Mouse (Mus musculus): Measurements from ENCODE around the gene Cars. TPM values are rescaled to one million over a fixed set of nuclear protein-coding genes. Genes with fewer than 3 reads are reported as not detected.
"Not testable (repeated sequence)": the region's sequence is repeated elsewhere in the genome, so short reads cannot be mapped to it uniquely, and the experiment has no call there.

Cars gene
- polyA plus RNA-seq, 1 experiment from 2014 or later, result 57.6 TPM

GRCm38 (mm10) chr7:143565648-143566039 lies 34.2 kb downstream of the Cars start:
- H3K9ac ChIP-seq, result no peak overlapping the region
- H3K36me3 ChIP-seq, result peaks cover 56% of the 10 kb centered on the region
- H3K9me3 ChIP-seq, result no peaks in the 10 kb centered on the region
- peak; percentile 36; the same call in 1 of the 2 replicates for ATAC-seq
- H3K27me3 ChIP-seq (replicated peaks), result no peaks in the 10 kb centered on the region
- H3K27ac ChIP-seq, result no peak overlapping the region
- H3K4me3 ChIP-seq (replicated peaks), result no peak overlapping the region
- H3K4me2 ChIP-seq (replicated peaks), result no peak overlapping the region
- H3K4me1 ChIP-seq (replicated peaks), result no peaks in the 10 kb centered on the region
- WGBS, result 84% methylated on average over 3 of the region's 3 CpGs

- ATAC-seq, result no peak
- no peaks in the 10 kb centered on the region for H3K9me3 ChIP-seq
- WGBS, result 94% methylated on average over 6 of the region's 6 CpGs
- peaks cover 51% of the 10 kb centered on the region for H3K36me3 ChIP-seq
- H3K4me3 ChIP-seq (replicated peaks), result no peak overlapping the region
- no peak overlapping the region for H3K27ac ChIP-seq
- no peaks in the 10 kb centered on the region for H3K4me1 ChIP-seq (replicated peaks)
- H3K4me2 ChIP-seq (replicated peaks), result no peak overlapping the region
- no peaks in the 10 kb centered on the region for H3K27me3 ChIP-seq (replicated peaks)
- H3K9ac ChIP-seq, result no peak overlapping the region
Observed at GRCm38 (mm10) chr7:143565015-143565647, 34.8 kb downstream of the Cars start.

GRCm38 (mm10) chr7:143563787-143564186 lies 36.1 kb downstream of the Cars start:
- Histone ChIP-seq H3K27me3 (replicated peaks) (no peaks in the 10 kb centered on the region), H3K4me2 (replicated peaks) (no peak overlapping the region), H3K9ac (no peak overlapping the region), H3K27ac (no peak overlapping the region), H3K4me1 (replicated peaks) (no peaks in the 10 kb centered on the region), H3K4me3 (replicated peaks) (no peak overlapping the region), H3K9me3 (no peaks in the 10 kb centered on the region), H3K36me3 (peaks cover 46% of the 10 kb centered on the region)
- ATAC-seq, result no peak
- WGBS, result 84% methylated on average over 5 of the region's 5 CpGs

GRCm38 (mm10) chr7:143557616-143558015 lies 42.3 kb downstream of the Cars start:
- H3K9ac ChIP-seq, result no peak overlapping the region
- H3K4me1 ChIP-seq (replicated peaks), result no peaks in the 10 kb centered on the region
- H3K4me2 ChIP-seq (replicated peaks), result no peak overlapping the region
- peaks cover 36% of the 10 kb centered on the region for H3K36me3 ChIP-seq
- H3K27ac ChIP-seq, result no peak overlapping the region
- WGBS, result 93% methylated on average over 7 of the region's 7 CpGs
- ATAC-seq, result no peak
- H3K9me3 ChIP-seq, result no peaks in the 10 kb centered on the region
- H3K27me3 ChIP-seq (replicated peaks), result no peaks in the 10 kb centered on the region
- no peak overlapping the region for H3K4me3 ChIP-seq (replicated peaks)

- Histone ChIP-seq H3K36me3 (peaks cover 36% of the 10 kb centered on the region), H3K9ac (no peak overlapping the region), H3K27ac (no peak overlapping the region), H3K4me3 (replicated peaks) (no peak overlapping the region), H3K9me3 (no peaks in the 10 kb centered on the region), H3K4me2 (replicated peaks) (no peak overlapping the region), H3K27me3 (replicated peaks) (no peaks in the 10 kb centered on the region), H3K4me1 (replicated peaks) (no peaks in the 10 kb centered on the region)
- no peak for ATAC-seq
- WGBS, result 75% methylated on average over 8 of the region's 8 CpGs
Observed at GRCm38 (mm10) chr7:143556964-143557610, 42.8 kb downstream of the Cars start.

GRCm38 (mm10) chr7:143549588-143550220 lies 50.2 kb downstream of the Cars start:
- Histone ChIP-seq H3K9me3 (no peaks in the 10 kb centered on the region), H3K27ac (peak overlapping the region; percentile 96), H3K4me3 (replicated peaks) (peak overlapping the region; percentile 95), H3K9ac (peak overlapping the region; percentile 66), H3K4me2 (replicated peaks) (peak overlapping the region; percentile 81), H3K36me3 (peaks cover 2% of the 10 kb centered on the region), H3K27me3 (replicated peaks) (no peaks in the 10 kb centered on the region), H3K4me1 (replicated peaks) (peaks cover 7% of the 10 kb centered on the region)
- ATAC-seq, result 0 out of 2 replicates have a peak, but pooled peaks have one; percentile 7
- WGBS, result 29% methylated on average over 2 of the region's 2 CpGs

GRCm38 (mm10) chr7:143548976-143549457 lies 50.9 kb downstream of the Cars start, which contains the start of gene Nap1l4:
Gene Nap1l4 (minus strand): TSS chr7:143549106.
- Histone ChIP-seq H3K27me3 (replicated peaks) (no peaks in the 10 kb centered on the region), H3K27ac (peak within 1 kb of the TSS; percentile 96), H3K9me3 (no peaks in the 10 kb centered on the region), H3K4me1 (replicated peaks) (peaks cover 7% of the 10 kb centered on the region), H3K4me2 (replicated peaks) (peak within 1 kb of the TSS; percentile 81), H3K4me3 (replicated peaks) (peak within 1 kb of the TSS; percentile 95), H3K9ac (peak within 1 kb of the TSS; percentile 96), H3K36me3 (no peaks in the 10 kb centered on the region; the same call in 1 of the 2 replicates)
- peak; percentile 99 for ATAC-seq
- WGBS, result under 1% methylated on average over 40 of the region's 43 CpGs

GRCm38 (mm10) chr7:143548231-143548961 lies 51.5 kb downstream of the Cars start:
- Histone ChIP-seq H3K4me2 (replicated peaks) (peak overlapping the region; percentile 62), H3K27me3 (replicated peaks) (no peaks in the 10 kb centered on the region), H3K4me3 (replicated peaks) (peak overlapping the region; percentile 95), H3K36me3 (no peaks in the 10 kb centered on the region; the same call in 1 of the 2 replicates), H3K4me1 (replicated peaks) (peaks cover 11% of the 10 kb centered on the region), H3K9ac (peak overlapping the region; percentile 96), H3K9me3 (no peaks in the 10 kb centered on the region), H3K27ac (peak overlapping the region; percentile 95)
- peak; percentile 91 for ATAC-seq
- WGBS, result under 1% methylated on average over 42 of the region's 63 CpGs

GRCm38 (mm10) chr7:143546554-143546953 lies 53.3 kb downstream of the Cars start:
- H3K4me2 ChIP-seq (replicated peaks), result peak overlapping the region; percentile 9; the same call in 1 of the 2 replicates
- H3K4me1 ChIP-seq (replicated peaks), result peaks cover 11% of the 10 kb centered on the region
- no peak for ATAC-seq
- 38% methylated on average over 2 of the region's 2 CpGs for WGBS
- no peak overlapping the region for H3K4me3 ChIP-seq (replicated peaks)
- no peaks in the 10 kb centered on the region for H3K9me3 ChIP-seq
- H3K27ac ChIP-seq, result no peak overlapping the region
- no peaks in the 10 kb centered on the region; the same call in 1 of the 2 replicates for H3K36me3 ChIP-seq
- no peaks in the 10 kb centered on the region for H3K27me3 ChIP-seq (replicated peaks)
- H3K9ac ChIP-seq, result no peak overlapping the region

GRCm38 (mm10) chr7:143544368-143544767 lies 55.5 kb downstream of the Cars start:
- Histone ChIP-seq H3K36me3 (no peaks in the 10 kb centered on the region; the same call in 1 of the 2 replicates), H3K9me3 (no peaks in the 10 kb centered on the region), H3K4me2 (replicated peaks) (no peak overlapping the region), H3K27ac (no peak overlapping the region), H3K9ac (no peak overlapping the region), H3K4me1 (replicated peaks) (peaks cover 11% of the 10 kb centered on the region), H3K27me3 (replicated peaks) (no peaks in the 10 kb centered on the region), H3K4me3 (replicated peaks) (no peak overlapping the region)
- 94% methylated on average over 2 of the region's 2 CpGs for WGBS
- no peak for ATAC-seq

GRCm38 (mm10) chr7:143538671-143539070 lies 61.2 kb downstream of the Cars start:
- Histone ChIP-seq H3K9me3 (no peaks in the 10 kb centered on the region), H3K9ac (no peak overlapping the region), H3K27me3 (replicated peaks) (no peaks in the 10 kb centered on the region), H3K4me1 (replicated peaks) (peaks cover 1% of the 10 kb centered on the region), H3K4me2 (replicated peaks) (no peak overlapping the region), H3K36me3 (peaks cover 36% of the 10 kb centered on the region), H3K27ac (no peak overlapping the region), H3K4me3 (replicated peaks) (no peak overlapping the region)
- 72% methylated on average over 1 of the region's 1 CpGs for whole genome bisulfite sequencing
- ATAC-seq, result no peak

- 85% methylated on average over 6 of the region's 6 CpGs for WGBS
- not testable (repeated sequence) for H3K27ac ChIP-seq; H3K4me2 ChIP-seq (replicated peaks); H3K9me3 ChIP-seq; ATAC-seq; H3K4me3 ChIP-seq (replicated peaks); H3K27me3 ChIP-seq (replicated peaks); H3K4me1 ChIP-seq (replicated peaks); H3K9ac ChIP-seq
- H3K36me3 ChIP-seq, result peaks cover 40% of the 10 kb centered on the region
Observed at GRCm38 (mm10) chr7:143538229-143538628, 61.7 kb downstream of the Cars start.

All from intestine, embryonic 15.5 days (tissue).